Mouse (Mus musculus) effector memory CD4-positive, alpha-beta T cell, adult 7 months (primary cell): ENCODE data around the gene Olfr1183. TPM values are rescaled to one million over a fixed set of nuclear protein-coding genes. Genes with fewer than 3 reads are reported as not detected.

ENCODE experiments used
- polyA plus RNA-seq: library from polyadenylated mRNA; unstranded; fragments of 100-300 nt; shearing (Covaris generic); gene quantifications from one replicate; pipeline ENCODE4 v1.2.1, GENCODE M21; 2017

The Olfr1183 gene
- not detected for polyA plus RNA-seq

DNA sequence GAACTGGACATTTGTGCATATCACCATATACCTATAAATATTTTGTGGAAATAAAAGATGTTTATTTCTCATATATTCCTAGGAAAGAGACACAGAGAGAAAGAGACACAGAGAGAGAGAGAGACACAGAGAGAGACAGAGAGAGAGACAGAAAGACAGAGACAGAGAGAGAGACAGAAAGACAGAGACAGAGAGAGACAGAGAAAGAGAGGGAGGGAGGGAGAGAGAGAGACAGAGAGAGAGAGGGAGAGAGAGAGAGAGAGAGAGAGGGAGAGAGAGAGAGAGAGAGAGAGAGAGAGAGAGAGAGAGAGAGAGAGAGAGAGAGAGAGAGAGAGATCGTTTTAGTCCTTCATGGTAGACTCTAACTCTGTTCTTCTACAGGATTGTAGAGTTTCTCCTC, at the start of gene Olfr1183:
Olfr1183 (plus strand) TSS at position 301 of the 400 bp plus-strand sequence.

DNA sequence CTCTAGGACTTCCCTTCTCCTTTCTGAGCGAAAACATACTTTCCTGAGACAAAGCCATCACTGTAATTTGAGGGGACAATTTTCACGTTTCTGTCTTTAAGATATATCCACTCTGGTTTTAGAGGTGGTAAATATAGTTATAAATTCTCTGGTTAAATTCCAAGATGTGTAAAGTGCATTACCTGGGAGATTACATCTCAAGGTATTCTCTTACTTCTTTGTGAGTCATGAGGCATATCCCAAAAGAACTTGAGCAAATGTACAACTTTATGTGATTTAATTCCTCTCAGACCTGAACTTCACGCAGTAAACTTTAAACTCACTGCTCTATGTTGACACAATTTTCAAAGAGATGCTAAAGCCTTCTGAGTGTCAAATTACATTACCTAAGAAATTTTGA, 48.3 kb upstream of the Olfr1183 start, which contains the start of gene Olfr1179:
Olfr1179 (minus strand) TSS at position 101 of the 400 bp plus-strand sequence.

DNA sequence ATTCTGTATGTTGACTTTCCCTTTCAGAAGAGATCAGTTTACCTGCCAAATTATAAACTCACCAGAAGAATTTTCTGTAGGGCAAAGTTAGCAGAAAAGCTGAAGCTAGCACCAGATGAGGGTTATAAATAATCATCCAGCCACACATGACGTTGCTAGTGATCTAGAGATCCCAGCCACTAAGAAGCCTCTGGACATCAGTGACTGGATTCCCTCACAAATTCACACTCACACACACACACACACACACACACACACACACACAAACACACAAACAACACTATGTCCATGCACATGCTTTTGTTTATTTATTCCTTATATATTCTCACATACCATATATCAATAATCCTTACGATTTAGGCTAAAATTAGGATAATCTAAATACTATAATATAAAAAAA, 35.6 kb upstream of the Olfr1183 start, which contains the start of gene Olfr1180:
Olfr1180 (minus strand) TSS at position 101 of the 400 bp plus-strand sequence.

DNA sequence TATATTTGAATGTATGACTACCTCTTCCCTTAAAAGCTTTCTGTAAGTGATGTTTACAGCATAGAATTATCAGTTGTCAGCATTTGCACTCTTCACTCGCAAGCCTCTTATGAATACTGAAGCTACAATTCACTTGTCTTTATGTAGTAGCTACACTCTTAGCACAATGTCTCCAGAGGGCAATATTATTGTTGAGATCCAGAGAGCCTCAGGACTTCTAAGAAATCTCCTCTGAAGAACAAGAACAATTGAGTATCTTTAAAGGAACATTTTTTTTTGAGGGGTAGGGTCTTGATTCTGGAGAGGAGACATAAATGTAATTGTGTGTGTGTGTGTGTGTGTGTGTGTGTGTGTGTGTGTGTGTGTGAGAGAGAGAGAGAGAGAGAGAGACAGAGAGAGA, 28.6 kb upstream of the Olfr1183 start, which contains the start of gene Olfr1181:
Olfr1181 (minus strand) TSS at position 101 of the 400 bp plus-strand sequence.

DNA sequence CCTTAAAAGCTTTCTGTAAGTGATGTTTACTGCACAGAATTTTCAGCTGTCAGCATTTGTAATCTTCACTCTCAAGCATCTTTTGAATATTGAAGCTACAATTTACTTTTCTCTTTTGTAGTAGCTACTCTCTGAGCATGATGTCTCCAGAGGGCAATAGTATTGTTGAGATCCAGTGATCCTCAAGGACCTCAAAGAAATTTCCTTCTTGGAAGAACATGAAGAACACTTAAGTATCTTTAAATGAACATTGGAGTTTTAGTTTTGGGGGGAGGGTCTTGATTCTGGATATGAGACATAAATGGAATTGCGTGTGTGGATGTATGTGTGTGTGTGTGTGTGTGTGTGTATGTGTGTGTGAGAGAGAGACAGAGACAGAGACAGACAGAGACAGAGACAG, 5.6 kb upstream of the Olfr1183 start, which contains the start of gene Gm13757:
Gm13757 (minus strand) TSS at position 101 of the 400 bp plus-strand sequence.

DNA sequence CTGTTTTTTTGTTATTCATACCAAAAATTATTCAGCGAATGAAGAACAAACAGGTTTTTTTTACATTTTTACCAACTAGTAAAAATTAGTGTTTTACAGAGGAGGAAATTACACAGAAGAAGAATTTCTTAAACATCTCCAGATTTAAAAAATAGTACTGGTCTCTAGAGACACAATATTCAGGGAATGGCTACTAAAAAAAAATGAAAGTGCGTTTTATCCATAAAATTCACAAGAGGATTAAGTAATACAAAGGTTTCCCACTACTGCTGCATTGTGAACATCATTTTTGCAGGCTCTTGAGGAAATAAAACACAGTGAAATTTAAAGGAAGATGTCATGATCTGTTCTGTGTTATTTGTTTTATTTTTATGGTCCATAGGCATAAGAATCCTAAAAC, 28.6 kb downstream of the Olfr1183 start, which contains the start of gene Olfr1184:
Olfr1184 (plus strand) TSS at position 301 of the 400 bp plus-strand sequence.

DNA sequence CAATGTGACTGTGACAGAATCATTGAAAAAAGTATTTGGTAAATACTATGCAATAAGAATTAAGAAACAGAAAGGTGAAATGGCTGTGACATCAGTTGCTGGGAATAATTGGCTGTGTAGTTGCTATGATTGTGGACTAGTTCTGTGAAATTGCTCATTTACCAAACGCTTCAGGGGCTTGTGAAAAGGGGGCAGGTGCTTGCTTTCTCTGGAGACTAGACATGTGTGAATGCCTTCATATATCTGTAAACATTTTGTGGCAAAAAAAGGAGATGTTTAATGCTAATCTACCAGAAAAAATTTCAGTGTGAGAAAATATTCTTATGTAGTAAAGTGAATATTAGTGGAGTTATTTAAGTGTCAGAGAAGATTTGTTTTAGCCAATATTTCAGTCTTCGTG, 38.4 kb downstream of the Olfr1183 start, which contains the start of gene Olfr1185-ps1:
Olfr1185-ps1 (plus strand) TSS at position 301 of the 400 bp plus-strand sequence.

DNA sequence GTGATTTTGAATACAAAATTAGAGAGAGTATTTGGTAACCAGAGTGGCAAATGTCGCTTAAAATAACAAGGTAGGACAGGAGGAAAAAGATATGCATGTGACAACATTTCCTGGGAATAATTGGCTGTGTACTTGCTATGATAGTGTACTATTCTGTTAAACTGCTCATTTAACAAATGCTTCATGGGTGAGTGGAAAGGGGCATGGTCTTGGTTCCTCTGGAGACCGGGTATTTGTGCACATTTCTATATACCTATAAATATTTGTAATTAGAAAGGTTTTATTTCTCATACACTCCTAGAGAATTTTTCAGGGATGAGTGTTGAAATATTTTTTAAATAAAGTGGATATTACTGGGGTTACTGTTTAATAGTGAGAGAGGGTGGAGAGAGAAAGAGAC, 63.6 kb downstream of the Olfr1183 start, which contains the start of gene Olfr1186:
Olfr1186 (plus strand) TSS at position 301 of the 400 bp plus-strand sequence.

Other genes with a start within 250 kb of the Olfr1183 start
- gene Olfr1170, start 226.5 kb upstream of the Olfr1183 start, polyA plus RNA-seq, result not detected
- gene Olfr1173, start 175.0 kb upstream of the Olfr1183 start, polyA plus RNA-seq, result 0.10 TPM
- not detected for gene Olfr1174-ps, start 139.7 kb upstream of the Olfr1183 start, polyA plus RNA-seq
- 0.09 TPM for gene Olfr1175-ps, start 127.7 kb upstream of the Olfr1183 start, polyA plus RNA-seq
- not detected for gene Olfr1176, start 118.1 kb upstream of the Olfr1183 start, polyA plus RNA-seq
- not detected for gene Olfr1177-ps, start 108.4 kb upstream of the Olfr1183 start, polyA plus RNA-seq
- 0.06 TPM for gene Olfr1178, start 67.8 kb upstream of the Olfr1183 start, polyA plus RNA-seq
- gene Olfr1179, start 48.4 kb upstream of the Olfr1183 start, polyA plus RNA-seq, result not detected
- gene Olfr1180, start 35.7 kb upstream of the Olfr1183 start, polyA plus RNA-seq, result not detected
- gene Olfr1181, start 28.7 kb upstream of the Olfr1183 start, polyA plus RNA-seq, result not detected
- gene Gm13757, start 5.7 kb upstream of the Olfr1183 start, polyA plus RNA-seq, result not detected
- 0.80 TPM for gene Olfr1184, start 28.7 kb downstream of the Olfr1183 start, polyA plus RNA-seq
- gene Olfr1185-ps1, start 38.5 kb downstream of the Olfr1183 start, polyA plus RNA-seq, result not detected
- not detected for gene Olfr1186, start 63.7 kb downstream of the Olfr1183 start, polyA plus RNA-seq
- gene Olfr1188, start 102.1 kb downstream of the Olfr1183 start, polyA plus RNA-seq, result not detected
- not detected for gene Olfr1189, start 131.6 kb downstream of the Olfr1183 start, polyA plus RNA-seq
- not detected for gene Olfr1191-ps1, start 185.7 kb downstream of the Olfr1183 start, polyA plus RNA-seq
- not detected for gene Olfr1192-ps1, start 193.6 kb downstream of the Olfr1183 start, polyA plus RNA-seq
- gene Olfr1193, start 220.8 kb downstream of the Olfr1183 start, polyA plus RNA-seq, result not detected
- gene Olfr1195, start 234.3 kb downstream of the Olfr1183 start, polyA plus RNA-seq, result not detected
- gene Olfr1196, start 249.7 kb downstream of the Olfr1183 start, polyA plus RNA-seq, result not detected